Mouse (Mus musculus) kidney, adult 18-20 months (tissue): ENCODE results near the gene Olfr1532-ps1.
"Not testable (repeated sequence)": the region's sequence is repeated elsewhere in the genome, so short reads cannot be mapped to it uniquely, and the experiment has no call there.

Experiments
- DNase-seq: peaks from one replicate; pipeline ENCODE4 v3.0.0; 2021

Gene Olfr1532-ps1

DNA sequence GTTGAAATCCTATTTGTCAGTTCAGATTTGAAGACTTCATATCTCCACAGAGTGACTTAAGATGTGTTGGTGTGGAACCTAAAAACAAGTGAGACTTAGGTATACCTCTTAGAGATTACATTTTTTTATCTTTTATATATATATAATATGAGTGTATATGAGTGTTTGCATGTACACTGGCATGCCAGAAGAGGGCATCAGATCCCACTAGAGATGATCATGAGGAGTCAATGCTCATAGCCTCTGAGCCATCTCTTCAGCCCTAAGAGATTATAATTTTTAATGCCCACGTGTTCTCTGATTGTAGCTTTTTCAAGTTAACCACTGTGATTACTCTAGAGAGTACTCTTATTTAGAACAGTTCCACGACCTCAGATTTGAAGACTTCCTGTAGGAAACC lies at the start of gene Olfr1532-ps1:
Olfr1532-ps1 (plus strand) TSS at position 326 of the 400 bp plus-strand sequence.
- DNase-seq, result no peak

DNA sequence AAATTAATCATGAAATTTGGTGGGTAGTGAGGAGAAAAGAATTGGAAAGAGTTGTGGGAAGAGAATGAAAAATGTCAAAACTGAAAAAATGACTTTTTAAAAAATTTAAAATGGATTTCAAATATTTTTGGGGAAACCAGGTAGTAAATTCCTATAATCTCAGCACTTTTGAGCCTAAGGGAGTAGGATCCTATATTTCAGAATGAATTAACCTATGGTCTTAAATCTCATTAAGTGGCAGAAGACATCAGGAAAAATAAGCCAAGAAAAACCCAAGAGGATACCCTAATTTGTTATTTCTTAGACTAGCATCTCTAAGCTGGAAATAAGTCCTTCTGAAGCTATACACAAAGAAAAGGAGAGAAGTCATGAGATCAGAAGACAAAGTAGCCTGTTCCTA lies 44.9 kb upstream of the Olfr1532-ps1 start, which contains the start of gene Olfr704:
Olfr704 (plus strand) TSS at position 301 of the 400 bp plus-strand sequence.
- no peak for DNase-seq

DNA sequence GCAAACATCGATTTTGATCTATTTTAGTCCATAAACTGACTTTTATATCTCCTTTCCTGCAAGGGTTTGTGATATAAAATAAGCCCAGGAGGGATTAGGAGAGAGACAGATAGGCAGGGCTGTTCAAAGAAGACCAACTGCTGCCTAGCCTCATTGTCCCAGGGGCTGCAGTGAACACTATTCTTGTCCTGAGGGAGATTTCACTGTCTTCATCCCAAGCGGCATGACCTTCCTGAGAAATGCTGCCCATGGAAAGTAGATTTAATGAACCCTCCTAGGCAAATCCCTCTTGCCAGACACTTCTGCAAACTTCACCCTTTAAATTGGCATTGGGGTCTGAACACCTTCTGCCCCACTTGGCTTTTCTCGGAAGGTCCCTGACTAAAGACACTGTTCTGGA lies 31.0 kb upstream of the Olfr1532-ps1 start, which contains the start of gene Olfr705:
Olfr705 (minus strand) TSS at position 101 of the 400 bp plus-strand sequence.
- no peak for DNase-seq

DNA sequence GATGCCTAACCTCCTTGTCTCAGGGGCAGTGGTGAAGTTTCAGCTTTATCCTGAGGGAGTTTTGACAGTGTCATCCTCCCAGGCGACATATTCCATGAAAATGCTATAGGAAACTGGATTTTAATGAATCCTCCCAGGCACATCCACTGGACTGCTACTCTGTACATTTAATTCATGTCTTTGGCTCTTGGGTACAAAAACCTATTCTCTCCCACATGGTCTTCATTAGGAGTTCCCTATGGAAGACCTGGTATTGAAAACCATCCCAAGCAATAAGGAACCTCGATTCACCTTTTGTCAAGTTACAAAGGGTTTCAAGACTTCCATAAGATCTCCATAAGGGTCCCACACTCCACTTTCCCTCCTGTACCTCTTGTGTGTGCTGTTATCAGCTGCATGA lies 19.7 kb upstream of the Olfr1532-ps1 start, which contains the start of gene Olfr706:
Olfr706 (minus strand) TSS at position 101 of the 400 bp plus-strand sequence.
- DNase-seq, result no peak

DNA sequence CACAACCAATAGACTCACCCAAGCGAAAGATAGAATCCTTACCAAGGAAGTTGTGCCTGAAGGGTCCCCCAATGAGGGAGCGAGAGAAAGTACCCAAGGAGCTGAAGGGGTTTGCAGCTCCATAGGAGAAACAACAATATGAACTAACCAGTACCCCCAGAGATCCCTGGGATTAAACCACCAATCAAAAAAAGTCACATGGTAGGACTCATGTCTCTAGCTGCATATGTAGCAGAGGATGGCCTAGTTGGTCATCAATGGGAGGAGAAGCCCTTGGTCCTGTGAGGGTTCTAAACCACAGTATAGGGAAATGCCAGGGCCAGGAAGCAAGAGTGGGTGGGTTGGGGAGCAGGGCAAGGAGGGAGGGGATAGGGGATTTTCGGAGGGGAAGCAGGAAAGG lies 6.7 kb upstream of the Olfr1532-ps1 start, which contains the start of gene Olfr707:
Olfr707 (minus strand) TSS at position 101 of the 400 bp plus-strand sequence.
- DNase-seq, result not testable (repeated sequence)

DNA sequence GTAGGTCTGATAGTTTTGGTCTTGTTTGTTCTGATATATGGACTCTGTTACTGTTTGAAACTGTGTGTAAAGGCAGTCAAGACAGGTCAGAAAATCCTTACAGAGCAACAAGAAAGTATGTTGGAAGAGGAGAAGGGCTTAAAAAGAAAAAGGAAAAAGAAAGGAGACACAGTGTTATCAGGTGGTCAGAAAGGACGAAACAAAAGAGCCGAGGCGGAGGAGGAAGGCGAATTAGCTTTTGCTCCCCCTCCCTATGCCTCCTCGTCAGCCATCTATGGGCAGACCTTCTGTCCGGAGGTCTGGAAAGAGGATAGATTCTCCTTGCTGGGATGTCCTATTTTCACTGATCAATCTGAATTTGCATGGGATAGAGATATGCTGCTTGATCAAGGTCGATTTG lies 13.2 kb downstream of the Olfr1532-ps1 start:
- DNase-seq, result not testable (repeated sequence)

DNA sequence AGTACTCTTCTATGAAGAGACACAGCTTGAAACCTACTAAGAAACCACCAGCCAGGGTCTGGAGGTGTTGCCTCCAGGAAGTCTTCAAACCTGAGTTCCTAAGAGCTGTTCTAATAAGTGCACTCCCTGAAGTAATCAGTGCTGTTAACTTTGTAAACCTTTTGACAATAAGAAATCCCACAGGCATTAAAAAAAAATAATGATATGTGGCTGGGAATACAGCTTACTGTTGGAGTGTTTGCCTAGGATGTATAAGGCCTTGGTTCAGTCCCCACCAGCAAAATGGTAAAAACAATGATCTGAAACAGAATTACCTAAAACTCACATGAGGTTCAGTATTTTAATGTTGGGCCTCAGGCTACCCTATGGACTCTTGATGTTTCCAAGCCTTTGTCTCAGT lies 24.3 kb downstream of the Olfr1532-ps1 start, which contains the start of gene Olfr709-ps1:
Olfr709-ps1 (minus strand) TSS at position 101 of the 400 bp plus-strand sequence.
- DNase-seq, result no peak

DNA sequence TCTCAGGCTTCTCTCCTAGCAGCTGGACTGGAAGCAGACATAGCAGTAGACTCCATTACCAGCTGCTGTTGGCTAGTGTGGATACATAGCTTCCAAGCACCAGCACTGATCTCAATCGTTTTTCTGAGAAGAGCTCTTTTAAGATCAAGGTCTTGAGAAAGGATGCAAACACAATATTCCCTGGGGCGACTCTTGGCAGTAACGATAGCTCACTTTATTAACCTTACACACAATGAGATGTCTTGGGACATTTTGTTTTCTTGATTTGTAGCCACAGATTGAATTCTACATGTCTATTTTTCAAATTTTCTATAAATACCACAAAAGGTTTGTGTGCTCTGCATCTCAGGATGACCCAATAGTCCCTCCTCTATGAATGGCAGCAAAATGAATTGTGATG lies 40.4 kb downstream of the Olfr1532-ps1 start, which contains the start of gene Olfr710:
Olfr710 (minus strand) TSS at position 101 of the 400 bp plus-strand sequence.
- no peak for DNase-seq

DNA sequence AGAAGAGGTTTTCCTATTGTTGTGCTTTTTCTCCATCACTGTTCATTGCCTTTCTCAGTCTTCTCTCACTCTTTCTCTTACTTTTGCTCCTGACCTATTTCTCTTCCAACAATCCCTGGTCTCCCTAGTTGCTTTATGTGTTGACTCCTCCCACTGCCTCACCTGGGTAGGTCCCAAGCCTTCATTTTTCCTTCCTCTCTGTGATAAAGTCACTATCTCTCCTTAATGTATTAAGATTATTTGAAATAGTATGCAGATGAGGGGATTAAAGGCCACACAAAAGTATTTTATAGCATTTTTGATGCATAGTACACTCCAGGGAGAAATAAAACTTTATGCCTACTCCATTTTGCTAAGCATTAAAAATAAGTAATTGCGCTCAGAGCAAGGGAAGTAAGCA lies 56.0 kb downstream of the Olfr1532-ps1 start, which contains the start of gene Olfr6:
Olfr6 (minus strand) TSS at position 101 of the 400 bp plus-strand sequence.
- no peak for DNase-seq
